Mouse (Mus musculus): ENCODE data around the gene Atp6v0b.

Atp6v0b gene

GRCm38 (mm10) chr4:117887133-117887532 is at the start of gene Atp6v0b:
Atp6v0b (minus strand) TSS chr4:117887333.
- peak; percentile 85 to 92 for DNase-seq (ENCODE audit: low spot score in 2 of 2)

DNA sequence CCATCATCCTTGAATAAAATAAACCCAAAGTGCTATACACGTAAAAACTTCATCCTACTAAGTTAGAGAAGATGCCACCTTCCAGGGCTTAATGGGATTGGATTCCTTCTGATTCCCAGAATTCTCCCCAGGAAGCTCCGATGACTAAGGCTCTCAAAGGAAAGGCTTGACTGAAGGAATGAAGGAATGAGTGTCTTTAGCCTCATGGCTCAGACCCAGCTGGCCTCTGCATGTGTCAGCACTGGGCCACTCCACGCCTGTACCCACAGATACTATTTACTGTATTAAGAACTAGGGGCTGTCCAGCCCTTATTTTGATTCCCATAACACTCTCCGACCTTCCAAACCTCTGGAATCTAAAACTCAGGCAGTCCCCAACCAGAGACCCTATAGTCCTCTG is 46.9 kb upstream of the Atp6v0b start:
- DNase-seq (ENCODE audit: low spot score in 2 of 2): no peak

- DNase-seq (ENCODE audit: low spot score in 2 of 2): no peak
These were observed 46.1 kb upstream of the Atp6v0b start for GRCm38 (mm10) chr4:117933248-117933647.

DNA sequence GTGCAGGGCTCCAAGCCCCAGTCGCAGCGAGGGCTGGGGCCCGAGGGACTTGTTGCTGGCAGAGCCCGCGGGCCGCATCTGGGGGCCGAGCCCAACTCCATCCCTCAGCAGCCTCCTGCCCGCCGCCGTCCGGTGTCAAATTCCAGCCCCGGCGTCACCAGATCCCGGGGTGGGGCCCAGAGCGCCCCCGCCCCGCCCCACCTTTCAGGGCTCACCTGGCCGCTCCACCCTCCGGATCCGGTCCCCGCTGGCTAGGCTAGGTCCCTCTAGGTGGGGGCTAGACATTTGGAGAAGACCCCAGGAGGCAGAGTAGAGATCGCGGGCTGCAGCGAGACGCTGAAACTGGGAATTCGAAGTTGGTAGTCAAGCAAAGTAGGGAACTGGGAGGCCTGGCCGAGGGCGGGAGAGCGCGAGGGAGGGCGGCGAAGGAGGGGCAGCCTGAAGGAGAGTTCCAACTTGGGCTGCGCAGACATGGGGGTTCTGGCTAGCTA is 42.3 kb upstream of the Atp6v0b start, which contains the start of gene Artn:
Gene Artn, minus strand, starts transcription at position 373 of the 491 bp plus-strand sequence.
- DNase-seq (ENCODE audit: low spot score in 2 of 2): no peak

DNA sequence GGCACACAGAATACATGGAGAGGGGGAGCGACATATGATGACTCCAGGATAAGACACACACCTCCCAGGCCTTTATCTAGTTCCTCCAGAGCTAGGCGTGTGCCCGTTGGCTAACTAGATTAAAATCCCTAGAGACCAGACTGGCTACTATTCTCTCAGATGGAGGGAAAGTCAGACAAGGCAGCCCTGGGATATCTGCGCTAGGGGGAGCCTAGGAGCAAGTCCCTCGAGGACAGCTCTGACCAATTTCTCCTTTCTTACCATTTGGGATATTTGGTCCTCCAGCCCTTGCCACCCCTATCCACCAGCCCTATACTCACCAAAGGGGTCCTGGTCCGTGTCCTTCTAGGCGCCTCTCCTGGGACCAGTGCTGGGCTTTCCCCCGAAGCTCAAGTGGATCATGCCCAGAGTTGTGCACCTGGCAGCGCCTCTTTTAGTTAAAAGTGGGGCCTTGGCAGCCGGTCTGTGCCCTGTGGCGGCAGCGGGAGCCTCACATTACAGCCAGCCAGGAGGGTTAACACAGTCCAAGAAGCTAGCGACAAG is 41.6 kb upstream of the Atp6v0b start:
- peak; percentile 55 to 63 for DNase-seq (ENCODE audit: low spot score in 2 of 2)

DNA sequence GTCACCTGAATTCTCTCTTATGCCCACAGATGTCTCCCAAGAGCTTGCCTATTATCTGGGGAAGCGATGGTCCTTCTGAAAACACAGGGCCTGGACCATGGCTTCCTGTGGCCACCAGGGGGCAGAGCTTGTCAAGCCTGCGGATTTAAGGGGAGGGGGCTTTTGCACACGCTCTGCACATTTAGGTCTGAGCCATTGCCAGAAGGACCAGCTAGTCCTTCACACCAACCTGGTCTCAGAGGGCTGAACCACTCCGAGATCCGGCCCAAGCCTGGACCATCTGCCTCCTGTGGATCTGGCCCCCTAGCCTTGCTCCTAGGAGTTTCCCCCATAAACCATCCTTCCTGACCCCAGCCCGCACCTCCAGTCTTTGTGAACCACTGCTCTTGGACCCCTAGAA is 41.1 kb upstream of the Atp6v0b start:
- DNase-seq (ENCODE audit: low spot score in 2 of 2): no peak

DNA sequence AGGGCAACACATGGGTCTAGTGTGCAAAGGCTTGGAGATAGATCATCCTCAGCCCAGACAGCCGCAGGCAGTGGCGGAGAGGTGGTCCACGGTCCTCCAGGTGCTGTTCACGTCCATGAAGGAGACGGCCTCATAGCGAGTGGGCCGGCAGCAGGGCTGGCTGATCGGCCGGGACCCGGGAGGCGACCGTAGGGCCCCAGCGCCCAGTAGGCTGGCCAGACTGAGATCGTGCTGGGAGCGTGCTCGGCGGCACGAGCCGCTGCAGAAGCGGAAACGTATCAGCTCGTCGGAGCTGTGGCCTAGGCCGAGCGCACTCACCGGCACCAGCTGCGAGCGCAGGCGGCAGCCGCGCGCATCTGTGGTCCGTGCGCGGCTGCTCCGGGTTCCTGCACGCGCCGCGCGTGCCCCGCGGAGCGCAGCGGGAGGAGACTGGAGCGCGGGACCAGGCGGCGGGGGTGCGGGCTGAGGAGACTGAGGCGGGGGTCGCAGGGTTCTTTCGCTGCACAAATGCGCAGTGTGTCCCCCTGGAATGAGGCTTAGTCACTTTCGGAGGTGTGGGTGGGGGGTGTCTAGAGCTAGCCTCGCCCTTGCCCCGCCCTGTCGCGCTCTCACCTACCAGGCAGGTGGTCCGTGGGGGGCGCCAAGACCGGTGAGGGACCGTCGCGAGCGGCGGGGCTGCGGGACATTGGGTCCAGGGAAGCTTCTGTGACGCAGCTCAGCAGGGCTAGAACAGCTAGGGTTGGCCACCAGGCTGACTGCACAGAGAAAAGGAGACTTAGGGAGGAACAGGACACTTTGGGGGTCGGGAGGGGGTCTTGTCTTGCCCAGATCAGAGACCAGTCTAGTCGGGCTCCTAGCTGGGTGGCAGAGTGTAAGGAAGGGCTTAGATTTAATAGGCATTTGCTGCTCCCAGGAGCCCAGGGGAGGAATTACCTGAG is 39.7 kb upstream of the Atp6v0b start:
- peak in 1 of 2 experiments; percentile 21 for DNase-seq (ENCODE audit: low spot score in 2 of 2)

DNA sequence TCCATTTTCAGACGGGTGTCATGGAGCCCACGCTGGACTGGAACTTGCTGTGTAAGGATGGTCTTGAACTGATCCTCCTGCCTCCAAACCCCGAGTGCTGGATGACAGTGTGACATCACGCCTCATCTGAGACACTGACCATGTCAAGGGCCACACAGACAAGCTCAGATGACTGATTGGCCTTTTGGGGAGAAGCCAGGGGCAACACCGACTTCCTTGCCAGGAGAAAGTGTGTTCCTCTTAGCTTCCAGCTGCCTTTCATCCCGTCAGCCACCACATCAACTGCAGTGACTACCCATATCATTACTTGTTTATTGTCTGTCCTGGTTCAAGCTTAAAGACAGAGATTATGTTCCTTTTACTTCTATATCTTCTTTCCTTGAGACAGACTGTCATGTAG is 37.8 kb upstream of the Atp6v0b start:
- DNase-seq (ENCODE audit: low spot score in 2 of 2): no peak

- DNase-seq (ENCODE audit: low spot score in 2 of 2): no peak
These were observed 36.3 kb upstream of the Atp6v0b start for GRCm38 (mm10) chr4:117923450-117923849.

GRCm38 (mm10) chr4:117921358-117921757 is 34.2 kb upstream of the Atp6v0b start:
- no peak for DNase-seq (ENCODE audit: low spot score in 2 of 2)

GRCm38 (mm10) chr4:117918762-117919161 is 31.6 kb upstream of the Atp6v0b start:
- no peak for DNase-seq (ENCODE audit: low spot score in 2 of 2)

- DNase-seq (ENCODE audit: low spot score in 2 of 2): no peak
These were observed 31.1 kb upstream of the Atp6v0b start for GRCm38 (mm10) chr4:117918261-117918660.

DNA sequence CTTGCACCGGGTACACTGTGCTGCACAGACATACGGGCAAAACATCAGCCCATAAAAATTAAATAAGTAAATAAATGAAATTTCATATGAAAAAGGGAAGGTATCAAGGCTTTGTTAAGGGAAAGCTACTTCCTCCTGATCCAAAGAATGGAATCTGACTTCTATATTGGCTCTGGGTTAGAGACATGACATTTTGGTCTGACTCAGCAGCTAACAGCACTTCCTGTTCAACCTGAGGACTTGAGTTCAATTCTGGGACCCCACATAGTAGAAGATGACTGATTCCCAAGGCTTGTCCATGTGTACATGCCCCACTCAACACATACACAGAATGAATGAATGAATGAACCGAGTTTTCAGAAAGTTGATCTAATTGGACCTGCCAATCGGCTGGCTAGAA is 30.7 kb upstream of the Atp6v0b start:
- no peak for DNase-seq (ENCODE audit: low spot score in 2 of 2)

- no peak for DNase-seq (ENCODE audit: low spot score in 2 of 2)
These were observed 30.3 kb upstream of the Atp6v0b start for GRCm38 (mm10) chr4:117917402-117917801.

GRCm38 (mm10) chr4:117916386-117916785 is 29.3 kb upstream of the Atp6v0b start:
- DNase-seq (ENCODE audit: low spot score in 2 of 2): no peak

GRCm38 (mm10) chr4:117915489-117916105 is 28.5 kb upstream of the Atp6v0b start:
- no peak for DNase-seq (ENCODE audit: low spot score in 2 of 2)

DNA sequence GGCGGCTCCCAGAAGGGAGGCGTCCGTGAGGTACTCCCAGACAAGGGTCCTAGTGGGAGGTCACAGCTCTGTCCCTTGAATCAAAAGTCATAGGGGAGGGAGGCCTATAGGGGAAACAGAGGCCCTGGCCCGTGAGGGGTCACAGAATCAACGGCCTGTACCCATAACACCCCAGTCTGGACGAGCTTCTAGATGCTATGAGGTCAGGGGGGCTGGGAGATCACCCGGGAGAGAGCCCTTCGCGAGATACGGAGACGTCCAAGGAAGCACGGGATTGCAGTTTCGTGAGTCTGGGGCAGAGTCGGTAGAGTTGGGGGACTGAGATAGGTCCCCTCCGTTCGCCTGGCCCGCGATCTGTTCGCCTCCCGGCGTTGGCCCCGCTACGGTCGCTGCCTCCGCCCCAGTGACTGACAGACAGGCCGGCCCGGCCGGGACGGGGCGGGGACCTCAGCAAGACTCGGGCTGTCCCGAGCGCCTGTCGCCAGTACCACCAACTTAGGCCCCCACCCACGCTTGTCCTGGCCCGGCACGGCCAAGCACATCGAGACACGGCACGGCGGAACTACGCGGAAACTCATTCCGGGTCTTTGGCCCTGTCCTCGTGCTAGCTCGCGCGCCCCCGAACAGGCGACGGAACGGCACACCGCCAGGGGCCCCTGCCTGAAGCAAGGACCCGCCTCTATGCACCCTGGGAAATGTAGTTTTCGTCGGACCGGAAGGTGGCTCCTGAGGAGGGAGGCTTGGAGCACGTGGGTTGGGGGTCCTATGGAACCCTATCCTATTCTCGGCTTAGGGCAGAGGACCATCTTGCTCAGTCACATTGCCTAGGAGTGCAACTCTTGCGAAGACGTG is 27.7 kb upstream of the Atp6v0b start, which contains the start of gene Ipo13:
Gene Ipo13, minus strand, starts transcription at position 409 of the 852 bp plus-strand sequence.
- DNase-seq (ENCODE audit: low spot score in 2 of 2): peak; percentile 84 to 93

DNA sequence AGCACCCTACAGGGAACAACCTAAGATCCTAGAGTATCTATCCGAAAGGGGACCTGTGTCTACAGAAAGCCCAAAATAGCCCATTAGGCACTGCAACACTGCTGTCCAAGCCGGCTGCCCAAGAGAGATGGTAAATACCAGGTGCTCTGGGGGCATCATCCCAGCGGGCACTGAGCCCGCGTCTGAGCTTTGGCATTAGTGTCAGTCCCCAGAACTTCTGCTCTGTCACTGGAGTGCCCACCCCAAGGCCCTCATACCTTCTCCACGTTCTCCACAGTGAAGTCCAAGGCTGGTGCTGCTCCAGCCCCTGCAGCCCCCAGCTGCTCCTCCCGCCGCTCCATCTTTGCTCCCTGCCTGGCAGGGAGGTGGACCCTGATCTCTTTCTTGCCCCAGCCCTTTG is 26.9 kb upstream of the Atp6v0b start:
- DNase-seq (ENCODE audit: low spot score in 2 of 2): no peak

GRCm38 (mm10) chr4:117913421-117913820 is 26.3 kb upstream of the Atp6v0b start:
- no peak for DNase-seq (ENCODE audit: low spot score in 2 of 2)

GRCm38 (mm10) chr4:117912685-117913273 is 25.6 kb upstream of the Atp6v0b start:
- DNase-seq (ENCODE audit: low spot score in 2 of 2): no peak

DNA sequence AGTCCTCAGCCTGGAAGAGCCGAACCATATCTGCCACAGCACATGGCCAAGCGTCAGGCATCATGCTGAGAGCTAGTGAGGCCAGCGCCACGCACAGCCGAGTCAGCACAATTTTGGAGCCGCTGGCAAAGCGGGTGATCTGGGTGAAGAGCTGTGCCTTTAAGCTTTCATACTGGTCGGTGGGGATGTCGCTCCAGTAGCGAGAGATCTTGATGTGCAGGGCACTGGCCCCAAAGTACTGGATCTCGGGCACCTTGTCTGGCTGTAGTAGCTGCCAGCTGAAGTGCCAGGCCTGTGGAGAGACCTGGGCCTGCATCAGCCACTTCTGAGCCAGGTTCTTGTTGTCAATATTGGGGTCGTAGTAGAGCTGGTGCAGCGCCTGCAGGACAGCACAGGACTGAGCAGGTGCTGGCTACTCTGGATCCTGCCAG is 25.0 kb upstream of the Atp6v0b start:
- DNase-seq (ENCODE audit: low spot score in 2 of 2): no peak

Measured in spleen, postnatal 14 days (tissue).